Mouse (Mus musculus) embryonic stem cell, embryonic (primary cell): ENCODE measurements around the gene Plekhg1.

Source experiments
- CTCF ChIA-PET, 4 experiments: fragments of 300-600 bp in 2 of 4; fragments of 350-600 bp in 2 of 4; sonication (Branson Sonifier 250); formaldehyde crosslinking; loops; one replicate each; lab custom pipeline; 2022; ENCODE audit warnings: inconsistent platforms in 2 of 4; lab: Charles Lee
- POLR2A ChIA-PET, 4 experiments: fragments of 300-600 bp in 2 of 4; fragments of 350-600 bp in 2 of 4; sonication (Branson Sonifier 250); formaldehyde crosslinking; loops; one replicate each; lab custom pipeline; 2022; ENCODE audit warnings: antibody characterized with exemption in 4 of 4, inconsistent platforms in 1 of 4; lab: Charles Lee

The Plekhg1 gene

DNA sequence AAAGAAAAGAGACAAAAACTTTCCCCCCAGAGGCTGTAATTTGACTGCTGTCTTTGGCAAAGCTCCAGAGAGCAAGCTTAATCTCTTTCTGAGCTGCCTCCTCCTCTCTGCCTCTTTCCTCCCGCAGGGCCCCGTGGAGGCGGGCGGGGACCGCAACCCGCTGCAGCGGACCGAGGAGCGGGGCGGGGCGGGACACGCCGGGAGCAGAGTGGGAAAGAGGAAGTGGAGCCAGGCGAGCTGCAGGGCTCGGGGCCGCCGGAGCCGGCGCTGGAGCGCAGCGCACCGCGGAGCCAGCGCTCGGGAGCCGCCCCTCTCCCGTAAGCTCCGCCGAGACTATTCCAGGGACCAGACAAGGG lies at the start of gene Plekhg1:
Plekhg1 (plus strand) TSS at position 217 of the 356 bp plus-strand sequence.
- POLR2A ChIA-PET, result interaction anchor here in 3 of 4 experiments (0.6 to 1.5 kb wide), 15 partner anchors 10 to 1602 kb away, joined by 3 to 10 read pairs (median 4); partner anchors contain the start of gene Mthfd1l (in 1 of the 3)

GRCm38 (mm10) chr10:3692791-3693190 lies 47.4 kb upstream of the Plekhg1 start:
- ChIA-PET CTCF (no interaction called here), POLR2A (no interaction called here)

More for the DNA sequence above, at the start of gene Plekhg1:
- CTCF ChIA-PET, result interaction anchor here (0.6 to 2.5 kb wide), 16 partner anchors 10 to 596 kb away, joined by 3 to 10 read pairs (median 6); no protein-coding TSS in a partner anchor

DNA sequence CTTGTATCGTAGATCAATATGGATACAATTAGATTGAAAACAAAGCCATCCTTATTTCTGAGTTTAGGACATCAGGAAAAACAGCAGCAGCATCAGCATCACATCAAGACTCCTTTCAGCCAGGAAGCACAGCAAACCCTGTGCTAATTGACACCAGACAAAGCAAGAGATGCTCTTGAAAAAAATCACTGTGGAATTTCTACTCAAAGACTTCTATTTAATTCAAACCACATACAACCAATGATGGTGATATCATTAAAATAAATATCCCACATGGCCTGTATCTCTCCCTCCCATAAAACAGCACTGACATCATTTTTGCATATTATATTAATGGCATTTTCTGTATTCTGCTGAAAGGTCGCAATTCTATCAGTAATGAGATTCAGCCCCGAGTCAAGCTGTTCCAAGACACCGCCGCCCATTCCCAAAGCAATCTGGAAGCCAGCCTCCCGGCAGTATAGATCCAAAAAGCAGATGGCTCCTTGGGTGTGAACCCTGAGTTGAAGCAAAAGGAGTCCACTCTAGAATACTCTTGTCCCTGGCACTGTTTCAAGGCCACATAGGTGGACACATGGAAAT lies 46.4 kb upstream of the Plekhg1 start:
- ChIA-PET CTCF (no interaction called here), POLR2A (no interaction called here)

DNA sequence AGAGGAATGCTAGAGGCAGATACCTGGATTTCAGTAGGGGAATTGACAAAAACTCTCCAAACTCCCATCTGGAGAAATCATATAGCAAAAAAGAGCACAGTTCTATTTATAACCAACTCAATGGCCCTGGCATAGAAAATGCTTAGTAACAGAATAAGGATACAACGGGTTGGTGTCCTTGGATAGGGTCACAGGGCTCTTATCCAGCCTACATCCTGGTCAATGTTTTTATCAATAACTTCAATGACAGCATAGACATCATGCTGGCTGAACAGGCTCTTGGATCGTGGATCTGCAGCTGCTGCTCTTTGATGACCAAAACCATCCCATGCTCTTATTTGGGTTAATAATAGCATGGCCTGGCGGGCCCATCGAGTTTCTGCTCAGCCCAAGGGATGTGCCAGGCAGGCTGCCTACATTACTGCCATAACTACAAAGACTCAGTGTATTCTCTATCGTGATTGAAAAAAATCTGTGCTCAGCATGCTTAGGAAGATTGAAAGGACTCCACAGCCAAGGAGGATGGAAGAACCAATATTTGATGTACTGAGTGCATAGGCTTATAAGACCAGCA lies 44.7 kb upstream of the Plekhg1 start:
- POLR2A ChIA-PET, result no interaction called here
- CTCF ChIA-PET, result no interaction called here

DNA sequence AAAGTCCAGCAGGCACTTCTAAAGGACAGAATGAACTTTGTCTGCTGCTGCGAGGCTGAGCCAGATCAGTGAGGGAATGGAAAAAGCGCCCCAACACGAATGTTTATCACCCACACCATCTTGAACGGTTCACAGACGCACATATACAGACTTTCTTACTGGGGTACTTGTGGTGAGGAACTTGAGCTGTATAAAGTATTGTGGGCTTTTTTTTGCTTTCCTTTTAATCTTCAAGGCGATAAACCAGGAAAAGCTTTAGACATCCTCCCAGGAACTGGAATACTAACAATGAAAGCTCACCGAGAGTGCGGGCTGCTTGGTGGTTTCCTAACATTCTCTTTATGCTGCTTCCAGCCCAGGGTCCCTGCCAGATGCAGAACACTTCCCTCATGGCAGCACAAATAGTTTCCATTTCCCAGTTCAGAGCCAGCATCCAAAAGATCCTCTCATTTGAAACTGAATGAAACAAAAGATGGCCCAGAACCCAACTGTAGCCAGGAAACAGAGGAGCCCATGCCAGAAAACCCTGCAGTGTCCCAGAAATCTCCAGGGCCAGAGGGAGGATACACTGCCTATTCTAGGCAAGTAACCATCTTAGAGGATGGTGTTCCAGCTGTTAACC lies 43.3 kb upstream of the Plekhg1 start:
- POLR2A ChIA-PET, result interaction anchor here in 2 of 4 experiments (0.6 to 0.9 kb wide), 2 partner anchors 19 to 990 kb away, joined by 3 read pairs; no protein-coding TSS in a partner anchor
- CTCF ChIA-PET, result interaction anchor here in 1 of 4 experiments (0.7 kb wide), 1 partner anchor 31 kb away, joined by 3 read pairs; no protein-coding TSS in a partner anchor

DNA sequence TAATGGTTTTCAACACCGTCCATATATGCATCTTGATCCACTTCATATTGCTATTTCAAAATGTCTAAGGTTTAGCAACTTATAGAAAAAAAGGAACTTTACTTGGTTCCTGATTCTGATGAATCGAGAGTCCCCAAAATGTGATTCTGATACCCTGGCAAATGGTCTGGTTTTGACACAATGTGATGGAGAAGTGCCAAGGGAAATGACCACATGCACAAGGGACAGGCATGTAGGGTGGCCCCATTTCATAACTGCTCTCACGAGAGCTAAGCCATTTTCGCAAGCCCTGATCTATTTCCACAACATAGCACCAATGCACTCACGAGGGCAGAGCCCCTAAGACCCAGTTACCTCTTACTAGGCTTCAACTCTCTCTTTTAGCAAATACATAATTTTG lies 42.7 kb upstream of the Plekhg1 start:
- ChIA-PET POLR2A (no interaction called here), CTCF (no interaction called here)

- CTCF ChIA-PET, result no interaction called here
- POLR2A ChIA-PET, result interaction anchor here in 1 of 4 experiments (1.6 kb wide), 1 partner anchor 19 kb away, joined by 3 read pairs; no protein-coding TSS in a partner anchor
These were observed 39.7 kb upstream of the Plekhg1 start for GRCm38 (mm10) chr10:3700225-3701073.

GRCm38 (mm10) chr10:3701832-3702231 lies 38.3 kb upstream of the Plekhg1 start:
- CTCF ChIA-PET, result no interaction called here
- POLR2A ChIA-PET, result interaction anchor here in 1 of 4 experiments (0.6 to 1.6 kb wide), 3 partner anchors 20 to 813 kb away, joined by 3 read pairs; no protein-coding TSS in a partner anchor

GRCm38 (mm10) chr10:3702585-3702984 lies 37.6 kb upstream of the Plekhg1 start:
- ChIA-PET CTCF (interaction anchor here in 2 of 4 experiments (0.6 to 1.3 kb wide), 4 partner anchors 38 to 217 kb away, joined by 3 to 10 read pairs (median 3); partner anchors contain the start of gene Plekhg1 (in 1 of the 2)), POLR2A (interaction anchor here in 1 of 4 experiments (0.6 to 1.5 kb wide), 2 partner anchors 23 to 812 kb away, joined by 3 read pairs; no protein-coding TSS in a partner anchor)

DNA sequence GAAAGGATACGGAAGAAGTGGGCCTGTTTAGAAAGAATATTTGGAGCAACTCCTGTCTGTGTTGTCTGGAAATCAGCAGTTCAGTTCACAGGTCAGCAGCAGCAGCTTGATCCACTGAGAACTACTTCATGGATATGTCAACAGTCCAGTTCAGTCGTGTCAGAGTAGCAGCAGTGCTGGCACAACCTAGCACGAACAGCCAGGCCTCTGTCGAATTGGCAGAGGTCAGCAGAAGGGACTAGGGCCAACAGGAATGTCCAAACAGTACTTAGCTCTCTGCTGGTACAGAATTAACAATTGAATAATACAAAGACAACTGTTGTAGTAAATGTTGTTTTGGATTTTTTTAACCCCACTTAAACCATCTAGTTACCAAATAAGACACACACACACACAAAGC lies 33.9 kb upstream of the Plekhg1 start:
- CTCF ChIA-PET, result interaction anchor here in 1 of 4 experiments (0.9 kb wide), 1 partner anchor 35 kb away, joined by 4 read pairs; the partner anchor contains the start of gene Plekhg1
- POLR2A ChIA-PET, result interaction anchor here in 1 of 4 experiments (0.9 kb wide), 1 partner anchor 36 kb away, joined by 3 read pairs; no protein-coding TSS in a partner anchor

DNA sequence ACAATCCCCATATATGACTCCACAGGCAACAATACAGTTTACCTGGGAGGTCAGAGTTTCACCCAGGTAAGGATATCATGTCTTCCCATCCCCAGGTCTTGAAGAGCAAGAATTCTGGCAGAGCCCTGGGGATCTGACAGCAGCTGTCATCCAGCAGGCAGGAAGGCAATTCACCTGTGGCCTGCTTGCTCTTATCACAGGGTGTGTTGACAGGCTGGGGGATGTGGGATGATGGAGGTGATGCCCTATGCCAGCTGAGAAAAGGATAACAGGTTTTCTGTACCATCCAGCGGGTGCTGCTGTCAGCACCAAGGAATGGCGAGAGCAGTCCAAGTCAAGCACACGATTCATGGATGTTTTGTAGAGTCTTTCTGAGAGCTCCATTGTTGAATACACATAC lies 30.1 kb upstream of the Plekhg1 start:
- CTCF ChIA-PET, result no interaction called here
- POLR2A ChIA-PET, result interaction anchor here in 1 of 4 experiments (0.5 kb wide), 1 partner anchor 328 kb away, joined by 4 read pairs; no protein-coding TSS in a partner anchor

GRCm38 (mm10) chr10:3715302-3715943 lies 24.7 kb upstream of the Plekhg1 start:
- CTCF ChIA-PET, result interaction anchor here in 1 of 4 experiments (0.6 kb wide), 1 partner anchor 1839 kb away, joined by 3 read pairs; no protein-coding TSS in a partner anchor
- POLR2A ChIA-PET, result interaction anchor here in 1 of 4 experiments (0.9 kb wide), 1 partner anchor 19 kb away, joined by 3 read pairs; no protein-coding TSS in a partner anchor

- ChIA-PET CTCF (interaction anchor here in 1 of 4 experiments (0.7 kb wide), 1 partner anchor 112 kb away, joined by 3 read pairs; no protein-coding TSS in a partner anchor), POLR2A (no interaction called here)
These were observed 21.9 kb upstream of the Plekhg1 start for GRCm38 (mm10) chr10:3718021-3718865.

DNA sequence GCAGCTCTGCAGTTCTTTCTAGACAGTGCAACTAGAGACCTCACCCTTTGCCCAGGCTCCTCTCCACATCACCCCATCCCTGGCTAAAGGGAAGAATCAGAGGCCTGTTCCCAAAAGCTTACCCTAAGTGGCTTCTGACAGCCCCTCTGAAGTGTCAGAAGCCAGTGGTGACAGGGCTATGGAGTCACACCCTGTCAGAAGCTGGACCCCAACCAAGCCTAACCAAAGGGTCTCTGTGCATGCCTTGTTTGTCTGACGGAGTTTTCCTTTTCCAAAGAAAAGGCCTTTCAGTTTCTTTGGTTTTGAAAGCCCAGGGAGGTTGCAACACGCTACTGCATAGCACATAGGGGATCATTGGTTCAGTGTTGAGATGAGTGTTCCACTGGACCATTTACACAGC lies 19.9 kb upstream of the Plekhg1 start:
- ChIA-PET CTCF (no interaction called here), POLR2A (interaction anchor here in 1 of 4 experiments (0.6 kb wide), 1 partner anchor 161 kb away, joined by 3 read pairs; no protein-coding TSS in a partner anchor)

DNA sequence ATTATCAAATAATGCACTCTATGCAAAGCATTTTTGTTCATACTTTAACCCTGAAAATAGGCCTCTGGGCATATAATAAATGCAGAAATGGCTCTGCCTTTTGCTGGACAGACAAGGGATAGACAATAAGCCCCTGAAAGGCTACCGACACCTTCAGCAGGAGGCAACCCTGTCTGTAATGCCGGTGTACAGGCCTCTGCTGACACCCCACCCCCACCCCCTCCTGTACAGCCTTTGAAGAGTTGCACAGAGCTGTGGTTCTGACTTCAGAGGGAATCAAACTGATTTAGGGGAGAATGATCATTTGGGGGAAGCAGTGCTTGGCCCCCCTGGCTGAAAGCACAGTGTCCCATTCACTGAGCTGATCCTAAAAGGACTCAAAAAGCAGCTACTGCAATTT lies 17.8 kb upstream of the Plekhg1 start:
- ChIA-PET POLR2A (no interaction called here), CTCF (no interaction called here)

- ChIA-PET CTCF (no interaction called here), POLR2A (interaction anchor here in 1 of 4 experiments (0.9 to 1.1 kb wide), 2 partner anchors 10 to 22 kb away, joined by 3 read pairs; no protein-coding TSS in a partner anchor)
These were observed 15.5 kb upstream of the Plekhg1 start for GRCm38 (mm10) chr10:3724665-3725064.

- POLR2A ChIA-PET, result interaction anchor here in 2 of 4 experiments (0.8 to 1.7 kb wide), 5 partner anchors 10 to 215 kb away, joined by 3 to 5 read pairs (median 4); partner anchors contain the start of gene Plekhg1 (in 2 of the 2)
- CTCF ChIA-PET, result interaction anchor here (0.5 to 1.6 kb wide), 6 partner anchors 11 to 162 kb away, joined by 3 to 7 read pairs (median 4); partner anchors contain the start of gene Plekhg1 (in 3 of the 4)
These were observed 10.5 kb upstream of the Plekhg1 start for GRCm38 (mm10) chr10:3729666-3730065.
